Mouse (Mus musculus): ENCODE results near the gene Ptprb. TPM values are rescaled to one million over a fixed set of nuclear protein-coding genes. Genes with fewer than 3 reads are reported as not detected.

Gene Ptprb
- polyA plus RNA-seq, 1 experiment from 2014 or later, result 2.8 TPM

GRCm38 (mm10) chr10:116267434-116267822 is 7.9 kb upstream of the Ptprb start:
- Histone ChIP-seq H3K9me3 (no peaks in the 10 kb centered on the region), H3K36me3 (no peaks in the 10 kb centered on the region), H3K27ac (peak overlapping the region; percentile 32; the same call in 1 of the 2 replicates), H3K4me2 (replicated peaks) (no peak overlapping the region), H3K4me3 (replicated peaks) (no peak overlapping the region), H3K9ac (replicated peaks) (no peak overlapping the region), H3K4me1 (replicated peaks) (no peaks in the 10 kb centered on the region), H3K27me3 (no peaks in the 10 kb centered on the region)
- 66% methylated on average over 4 of the region's 4 CpGs for WGBS
- no peak for ATAC-seq

- no peaks in the 10 kb centered on the region for H3K27me3 ChIP-seq
- H3K27ac ChIP-seq, result no peak overlapping the region
- no peak overlapping the region for H3K9ac ChIP-seq (replicated peaks)
- ATAC-seq, result no peak
- no peaks in the 10 kb centered on the region for H3K9me3 ChIP-seq
- H3K36me3 ChIP-seq, result no peaks in the 10 kb centered on the region
- no peak overlapping the region for H3K4me3 ChIP-seq (replicated peaks)
- 37% methylated on average over 4 of the region's 4 CpGs for WGBS
- H3K4me2 ChIP-seq (replicated peaks), result no peak overlapping the region
- no peaks in the 10 kb centered on the region for H3K4me1 ChIP-seq (replicated peaks)
Observed at GRCm38 (mm10) chr10:116268343-116268742, 7.0 kb upstream of the Ptprb start.

GRCm38 (mm10) chr10:116270646-116271469 is 4.5 kb upstream of the Ptprb start:
- Histone ChIP-seq H3K36me3 (no peaks in the 10 kb centered on the region), H3K9ac (replicated peaks) (no peak overlapping the region), H3K4me2 (replicated peaks) (no peak overlapping the region), H3K9me3 (no peaks in the 10 kb centered on the region), H3K4me3 (replicated peaks) (no peak overlapping the region), H3K4me1 (replicated peaks) (no peaks in the 10 kb centered on the region), H3K27ac (peak overlapping the region; percentile 25; the same call in 1 of the 2 replicates), H3K27me3 (no peaks in the 10 kb centered on the region)
- no peak for ATAC-seq
- WGBS, result 78% methylated on average over 12 of the region's 12 CpGs

- ATAC-seq, result no peak
- 90% methylated on average over 10 of the region's 10 CpGs for WGBS
- Histone ChIP-seq H3K27me3 (no peaks in the 10 kb centered on the region), H3K27ac (no peak overlapping the region), H3K9ac (replicated peaks) (no peak overlapping the region), H3K4me3 (replicated peaks) (no peak overlapping the region), H3K36me3 (no peaks in the 10 kb centered on the region), H3K4me1 (replicated peaks) (no peaks in the 10 kb centered on the region), H3K4me2 (replicated peaks) (no peak overlapping the region), H3K9me3 (no peaks in the 10 kb centered on the region)
Observed at GRCm38 (mm10) chr10:116271470-116271915, 3.8 kb upstream of the Ptprb start.

GRCm38 (mm10) chr10:116272156-116272555 is 3.2 kb upstream of the Ptprb start:
- no peaks in the 10 kb centered on the region for H3K36me3 ChIP-seq
- no peaks in the 10 kb centered on the region for H3K27me3 ChIP-seq
- no peak overlapping the region for H3K27ac ChIP-seq
- H3K4me2 ChIP-seq (replicated peaks), result no peak overlapping the region
- 77% methylated on average over 3 of the region's 3 CpGs for WGBS
- no peak for ATAC-seq
- no peaks in the 10 kb centered on the region for H3K4me1 ChIP-seq (replicated peaks)
- H3K4me3 ChIP-seq (replicated peaks), result no peak overlapping the region
- no peaks in the 10 kb centered on the region for H3K9me3 ChIP-seq
- no peak overlapping the region for H3K9ac ChIP-seq (replicated peaks)

GRCm38 (mm10) chr10:116286697-116287344 is 11.5 kb downstream of the Ptprb start:
- H3K9me3 ChIP-seq, result no peaks in the 10 kb centered on the region
- 88% methylated on average over 7 of the region's 7 CpGs for WGBS

GRCm38 (mm10) chr10:116288130-116288529 is 12.8 kb downstream of the Ptprb start:
- no peaks in the 10 kb centered on the region for H3K36me3 ChIP-seq
- 81% methylated on average over 9 of the region's 9 CpGs for WGBS
- H3K9me3 ChIP-seq, result no peaks in the 10 kb centered on the region
- H3K4me2 ChIP-seq (replicated peaks), result no peak overlapping the region
- H3K4me3 ChIP-seq (replicated peaks), result no peak overlapping the region
- H3K27me3 ChIP-seq, result no peaks in the 10 kb centered on the region
- H3K4me1 ChIP-seq (replicated peaks), result no peaks in the 10 kb centered on the region
- no peak overlapping the region for H3K9ac ChIP-seq (replicated peaks)
- no peak for ATAC-seq
- no peak overlapping the region for H3K27ac ChIP-seq

More at GRCm38 (mm10) chr10:116286697-116287344, 11.5 kb downstream of the Ptprb start:
- no peak for ATAC-seq
- Histone ChIP-seq H3K36me3 (no peaks in the 10 kb centered on the region), H3K4me3 (replicated peaks) (no peak overlapping the region), H3K4me1 (replicated peaks) (no peaks in the 10 kb centered on the region), H3K27me3 (no peaks in the 10 kb centered on the region), H3K27ac (no peak overlapping the region), H3K4me2 (replicated peaks) (no peak overlapping the region), H3K9ac (replicated peaks) (no peak overlapping the region)

- 86% methylated on average over 4 of the region's 4 CpGs for WGBS
- Histone ChIP-seq H3K4me2 (replicated peaks) (no peak overlapping the region), H3K9me3 (no peaks in the 10 kb centered on the region), H3K36me3 (no peaks in the 10 kb centered on the region), H3K4me1 (replicated peaks) (no peaks in the 10 kb centered on the region), H3K27me3 (no peaks in the 10 kb centered on the region), H3K9ac (replicated peaks) (no peak overlapping the region), H3K27ac (no peak overlapping the region), H3K4me3 (replicated peaks) (no peak overlapping the region)
- no peak for ATAC-seq
Observed at GRCm38 (mm10) chr10:116290483-116290882, 15.2 kb downstream of the Ptprb start.

GRCm38 (mm10) chr10:116291153-116291755 is 15.9 kb downstream of the Ptprb start:
- 85% methylated on average over 8 of the region's 8 CpGs for WGBS
- H3K4me1 ChIP-seq (replicated peaks), result no peaks in the 10 kb centered on the region
- H3K9ac ChIP-seq (replicated peaks), result no peak overlapping the region
- H3K4me2 ChIP-seq (replicated peaks), result no peak overlapping the region
- ATAC-seq, result no peak
- H3K4me3 ChIP-seq (replicated peaks), result no peak overlapping the region
- H3K36me3 ChIP-seq, result no peaks in the 10 kb centered on the region
- no peak overlapping the region for H3K27ac ChIP-seq
- no peaks in the 10 kb centered on the region for H3K27me3 ChIP-seq
- no peaks in the 10 kb centered on the region for H3K9me3 ChIP-seq

GRCm38 (mm10) chr10:116296439-116296838 is 21.1 kb downstream of the Ptprb start:
- no peak for ATAC-seq
- Histone ChIP-seq H3K4me2 (replicated peaks) (no peak overlapping the region), H3K4me3 (replicated peaks) (no peak overlapping the region), H3K36me3 (no peaks in the 10 kb centered on the region), H3K9ac (replicated peaks) (no peak overlapping the region), H3K27me3 (peaks cover 15% of the 10 kb centered on the region), H3K9me3 (no peaks in the 10 kb centered on the region), H3K4me1 (replicated peaks) (peaks cover 6% of the 10 kb centered on the region), H3K27ac (no peak overlapping the region)
- WGBS, result 87% methylated on average over 4 of the region's 4 CpGs

- H3K9me3 ChIP-seq, result no peaks in the 10 kb centered on the region
- no peak overlapping the region for H3K4me2 ChIP-seq (replicated peaks)
- H3K9ac ChIP-seq (replicated peaks), result no peak overlapping the region
- H3K36me3 ChIP-seq, result no peaks in the 10 kb centered on the region
- no peak overlapping the region for H3K4me3 ChIP-seq (replicated peaks)
- no peak for ATAC-seq
- H3K27me3 ChIP-seq, result peaks cover 27% of the 10 kb centered on the region
- peaks cover 11% of the 10 kb centered on the region for H3K4me1 ChIP-seq (replicated peaks)
- no peak overlapping the region for H3K27ac ChIP-seq
- WGBS, result 89% methylated on average over 12 of the region's 12 CpGs
Observed at GRCm38 (mm10) chr10:116297854-116298253, 22.5 kb downstream of the Ptprb start.

GRCm38 (mm10) chr10:116300824-116301223 is 25.5 kb downstream of the Ptprb start:
- peak; percentile 56; the same call in 1 of the 2 replicates for ATAC-seq

More at GRCm38 (mm10) chr10:116300824-116301223, 25.5 kb downstream of the Ptprb start:
- H3K4me1 ChIP-seq (replicated peaks), result peaks cover 11% of the 10 kb centered on the region
- H3K4me2 ChIP-seq (replicated peaks), result peak overlapping the region; percentile 94
- H3K27ac ChIP-seq, result no peak overlapping the region
- H3K36me3 ChIP-seq, result no peaks in the 10 kb centered on the region
- no peaks in the 10 kb centered on the region for H3K9me3 ChIP-seq
- peak overlapping the region; percentile 50 for H3K4me3 ChIP-seq (replicated peaks)
- H3K27me3 ChIP-seq, result peaks cover 29% of the 10 kb centered on the region
- WGBS, result 10% methylated on average over 7 of the region's 7 CpGs
- peak overlapping the region; percentile 57 for H3K9ac ChIP-seq (replicated peaks)

All from midbrain, embryonic 13.5 days (tissue).